Mouse (Mus musculus): ENCODE measurements at regions not wholly inside any gene's neighbourhood (a gene's known extent, or its start where the extent isn't known, plus 50 kb on each side); places are given as distances from the start of the nearest gene placed in this dataset.

DNA sequence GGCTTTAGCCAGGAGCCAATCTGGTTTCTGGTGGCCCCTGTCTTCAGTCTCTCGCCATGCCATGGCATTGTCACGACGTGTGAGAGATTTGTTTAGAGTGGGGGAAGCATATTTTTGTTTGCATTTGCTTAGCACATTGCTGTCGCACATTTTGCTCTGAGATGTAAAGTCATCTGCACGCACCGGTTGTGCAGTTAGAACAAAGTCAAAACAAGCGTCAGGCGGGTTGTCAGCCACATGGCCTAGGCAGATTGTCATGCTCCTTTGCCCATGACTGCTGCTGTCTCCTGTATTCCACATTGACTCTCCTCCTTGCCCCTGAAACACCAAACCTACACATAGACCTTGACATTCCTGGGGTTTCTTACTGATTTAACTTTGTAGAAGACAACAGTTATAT lies 383.6 kb downstream of the Sorl1 start:
- no peak for TF ChIP-seq POLR2A (IDR thresholded peaks at IDR 0.05; ENCODE audit: borderline replicate concordance, extremely low read depth, low read depth, low read length)
- TF ChIP-seq CTCF (IDR thresholded peaks at IDR 0.05; ENCODE audit: insufficient read depth, low read length), result no peak
